In the genomic region with DNA sequence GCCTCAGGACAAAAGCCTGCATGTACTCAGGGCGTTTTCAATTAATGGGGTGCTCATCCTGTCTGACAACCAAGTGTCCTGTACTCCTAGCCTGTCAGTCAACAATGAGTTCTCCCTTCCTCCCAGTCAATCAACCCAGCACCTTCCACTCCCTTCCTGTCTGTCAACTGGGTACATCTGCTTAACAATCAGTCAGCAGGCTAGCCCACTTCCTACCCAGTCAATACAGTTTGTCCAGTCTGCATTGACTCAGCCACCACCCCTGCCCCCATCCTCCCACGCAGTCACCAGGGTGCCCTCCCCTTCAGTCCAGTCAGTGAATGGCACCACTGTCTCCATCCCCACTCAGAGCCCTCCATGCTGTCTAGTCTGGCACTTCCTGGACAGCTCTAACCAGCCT, we compare ENCODE assay signal across 23 mouse cellular contexts. TPM values are rescaled to one million over a fixed set of nuclear protein-coding genes. Genes with fewer than 3 reads are reported as not detected.
DNase-seq lines count a peak whose midpoint lies in the region; ATAC-seq and TF ChIP-seq lines count a peak whose summit lies in the region.
"Had no signal": no experiment of that assay in that cellular context is flagged by ENCODE, and none has a peak within 500 bp of the region (broad histone marks: within the 10 kb centered on the region; RNA-seq: fewer than 3 reads in every experiment).

No protein-coding gene starts in this region.

- H3K9ac ChIP-seq in hindbrain, postnatal 0 days (replicated peaks; ENCODE audit: low read length), result no peak overlapping the region
- H3K9ac ChIP-seq in midbrain, embryonic 16.5 days (ENCODE audit: low read depth, low read length), result no peak overlapping the region
- no peak overlapping the region for H3K9ac ChIP-seq in ES-Bruce4 (ENCODE audit: low read depth, poor library complexity, severe bottlenecking)
- H3K9ac ChIP-seq: forebrain, embryonic 13.5 days; heart, embryonic 15.5 days had no signal

- TF ChIP-seq CTCF in hindbrain, postnatal 0 days (IDR thresholded peaks at IDR 0.05; ENCODE audit: low read depth), result no peak
- no peak for TF ChIP-seq CTCF in ES-Bruce4 (IDR thresholded peaks at IDR 0.05; ENCODE audit: low read depth, low read length)

- no peaks in the 10 kb centered on the region for H3K36me3 ChIP-seq in hindbrain, embryonic 10.5 days
- no peaks in the 10 kb centered on the region for H3K36me3 ChIP-seq in hindbrain, postnatal 0 days (ENCODE audit: insufficient read depth, low read length)
- no peaks in the 10 kb centered on the region for H3K36me3 ChIP-seq in midbrain, embryonic 10.5 days
- H3K36me3 ChIP-seq in midbrain, embryonic 16.5 days (ENCODE audit: control insufficient read depth, insufficient read depth, low read length), result no peaks in the 10 kb centered on the region
- H3K36me3 ChIP-seq in ES-Bruce4 (ENCODE audit: control insufficient read depth, insufficient read depth, low read length, poor library complexity, severe bottlenecking), result no peaks in the 10 kb centered on the region
- H3K36me3 ChIP-seq: heart, embryonic 15.5 days; limb, embryonic 10.5 days had no signal

- 0 out of 2 replicates have a peak, but pooled peaks cover 2% of the 10 kb centered on the region for H3K9me3 ChIP-seq in hindbrain, embryonic 10.5 days
- no peaks in the 10 kb centered on the region for H3K9me3 ChIP-seq in hindbrain, postnatal 0 days (ENCODE audit: low read length)
- H3K9me3 ChIP-seq in midbrain, embryonic 10.5 days (replicated peaks), result no peaks in the 10 kb centered on the region
- H3K9me3 ChIP-seq in midbrain, embryonic 16.5 days (replicated peaks; ENCODE audit: control insufficient read depth, low read length, poor library complexity, severe bottlenecking), result no peaks in the 10 kb centered on the region
- no peaks in the 10 kb centered on the region for H3K9me3 ChIP-seq in ES-Bruce4 (replicated peaks; ENCODE audit: control insufficient read depth, insufficient read depth, low read length, poor library complexity, severe bottlenecking)
- H3K9me3 ChIP-seq: forebrain, embryonic 13.5 days; heart, embryonic 15.5 days; limb, embryonic 10.5 days had no signal

- no peak overlapping the region for H3K4me2 ChIP-seq in hindbrain, postnatal 0 days (ENCODE audit: low read depth, low read length)
- no peak overlapping the region for H3K4me2 ChIP-seq in midbrain, embryonic 16.5 days (ENCODE audit: low read length)
- H3K4me2 ChIP-seq: forebrain, embryonic 13.5 days; heart, embryonic 15.5 days had no signal

- H3K4me1 ChIP-seq in hindbrain, embryonic 10.5 days (replicated peaks), result peaks cover 40% of the 10 kb centered on the region
- no peaks in the 10 kb centered on the region for H3K4me1 ChIP-seq in hindbrain, postnatal 0 days (ENCODE audit: insufficient read depth, low read length)
- peaks cover 30% of the 10 kb centered on the region for H3K4me1 ChIP-seq in midbrain, embryonic 10.5 days
- H3K4me1 ChIP-seq in midbrain, embryonic 16.5 days (ENCODE audit: control insufficient read depth, insufficient read depth, low read length), result no peaks in the 10 kb centered on the region
- H3K4me1 ChIP-seq in ES-Bruce4 (ENCODE audit: control insufficient read depth, insufficient read depth, low read length), result peaks cover 17% of the 10 kb centered on the region
- H3K4me1 ChIP-seq: forebrain, embryonic 13.5 days had no signal

- no peak overlapping the region for H3K4me3 ChIP-seq in hindbrain, embryonic 10.5 days
- no peak overlapping the region for H3K4me3 ChIP-seq in hindbrain, postnatal 0 days (ENCODE audit: low read length)
- H3K4me3 ChIP-seq in midbrain, embryonic 10.5 days, result no peak overlapping the region
- H3K4me3 ChIP-seq in midbrain, embryonic 16.5 days (ENCODE audit: low read depth, low read length), result no peak overlapping the region
- no peak overlapping the region for H3K4me3 ChIP-seq in ES-Bruce4 (ENCODE audit: low read depth, low read length)
- H3K4me3 ChIP-seq: forebrain, embryonic 13.5 days; heart, embryonic 15.5 days; limb, embryonic 10.5 days; myocyte had no signal

- TF ChIP-seq EP300 in ES-Bruce4 (IDR thresholded peaks at IDR 0.05; ENCODE audit: insufficient read depth, low read depth, low read length), result peak; percentile 98

- 0 out of 2 replicates have a peak overlapping the region, but pooled peaks have one; percentile 19 for H3K27ac ChIP-seq in hindbrain, embryonic 10.5 days
- H3K27ac ChIP-seq in hindbrain, postnatal 0 days, result no peak overlapping the region
- H3K27ac ChIP-seq in midbrain, embryonic 10.5 days (replicated peaks), result peak overlapping the region; percentile 17; the same call in 1 of the 2 replicates
- H3K27ac ChIP-seq in midbrain, embryonic 16.5 days (ENCODE audit: low read length), result no peak overlapping the region
- peak overlapping the region; percentile 96 for H3K27ac ChIP-seq in ES-Bruce4 (ENCODE audit: insufficient read depth, low read length)
- H3K27ac ChIP-seq: forebrain, embryonic 13.5 days; heart, embryonic 15.5 days; limb, embryonic 10.5 days; macrophage had no signal

- TF ChIP-seq POLR2A in ES-Bruce4 (IDR thresholded peaks at IDR 0.05; ENCODE audit: insufficient read depth, low read length), result no peak

- no peak for DNase-seq in hindbrain, embryonic 10.5 days (ENCODE audit: low spot score)
- no peak for DNase-seq in hindbrain, postnatal 0 days (ENCODE audit: low spot score)
- no peak for DNase-seq in midbrain, embryonic 10.5 days (ENCODE audit: low spot score)
- DNase-seq: adrenal gland, postnatal 25 days; cerebellum, adult 9-10 months; kidney, adult 9 months; kidney, postnatal 14 days; midbrain, embryonic 14.5 days; right cerebral cortex, adult 18-20 months; right cerebral cortex, postnatal 4 days; thymus, adult 18-20 months; thymus, postnatal 4 days had no signal

- peaks cover 11% of the 10 kb centered on the region; the same call in 1 of the 2 replicates for H3K27me3 ChIP-seq in hindbrain, embryonic 10.5 days (ENCODE audit: insufficient read depth, poor library complexity, severe bottlenecking)
- no peaks in the 10 kb centered on the region for H3K27me3 ChIP-seq in hindbrain, postnatal 0 days (ENCODE audit: insufficient read depth, low read length)
- H3K27me3 ChIP-seq in midbrain, embryonic 10.5 days (ENCODE audit: low read depth, poor library complexity, severe bottlenecking), result no peaks in the 10 kb centered on the region
- H3K27me3 ChIP-seq in midbrain, embryonic 16.5 days (ENCODE audit: control insufficient read depth, insufficient read depth, low read depth, low read length), result no peaks in the 10 kb centered on the region
- no peaks in the 10 kb centered on the region for H3K27me3 ChIP-seq in ES-Bruce4 (ENCODE audit: control insufficient read depth, insufficient read depth, low read length, poor library complexity, severe bottlenecking)
- H3K27me3 ChIP-seq: forebrain, embryonic 13.5 days; heart, embryonic 15.5 days had no signal

- 61% methylated on average over 2 of the region's 2 CpGs for WGBS in hindbrain, embryonic 10.5 days
- WGBS in hindbrain, postnatal 0 days, result 68% methylated on average over 2 of the region's 2 CpGs
- WGBS in midbrain, embryonic 10.5 days, result 70% methylated on average over 2 of the region's 2 CpGs
- 72% methylated on average over 2 of the region's 2 CpGs for WGBS in midbrain, embryonic 16.5 days

- ATAC-seq in hindbrain, postnatal 0 days, result no peak
- no peak for ATAC-seq in midbrain, embryonic 16.5 days
- ATAC-seq in erythroid progenitor cell, adult 5-6 weeks (replicated peaks; ENCODE audit: low FRiP score, poor library complexity, severe bottlenecking), result peak; percentile 36; the same call in 1 of the 2 replicates
- no peak for ATAC-seq in granulocyte monocyte progenitor cell, adult 5-6 weeks (replicated peaks; ENCODE audit: poor library complexity, severe bottlenecking)
- ATAC-seq: forebrain, embryonic 13.5 days; hindbrain, embryonic 16.5 days; intestine, embryonic 16.5 days had no signal

RNA-seq across cellular contexts. Expression of a gene that starts 32.9 kb away (rescaled TPM):
- polyA plus RNA-seq in hindbrain, embryonic 10.5 days (2016; fragmentation: Nextera tagmentation; extraction: Ambion mirVana), result 147 and 167 TPM in 2 replicates
- 47.5 and 57.7 TPM in 2 replicates for total RNA-seq in hindbrain, postnatal 0 days (2014; rRNA removed)
- polyA plus RNA-seq in hindbrain, postnatal 0 days (2015; fragmentation: Nextera tagmentation; extraction: Ambion mirVana), result 18.2 and 20.0 TPM in 2 replicates
- polyA plus RNA-seq in midbrain, embryonic 10.5 days (2016; fragmentation: Nextera tagmentation; extraction: Ambion mirVana), result 146 and 155 TPM in 2 replicates
- 20.4 and 25.3 TPM in 2 replicates for polyA plus RNA-seq in midbrain, embryonic 16.5 days (2015; fragmentation: Nextera tagmentation; extraction: Ambion mirVana)
- polyA plus RNA-seq in ES-Bruce4 (2011; ENCODE audit: insufficient read depth, insufficient read length, low read depth, missing spikeins), result 273 and 285 TPM in 2 replicates
- not detected in 2 replicates for total RNA-seq in erythroid progenitor cell, adult 5-6 weeks (2015; ENCODE audit: low replicate concordance)
- total RNA-seq in erythroid progenitor cell, adult 5-6 weeks (2017; ENCODE audit: low replicate concordance), result 0.26 TPM in 1 of 2 replicates, not detected in the other
- not detected in 2 replicates for total RNA-seq in granulocyte monocyte progenitor cell, adult 5-6 weeks (2014; fragmentation: Nextera tagmentation)
- 0.05 TPM in 1 of 2 replicates, not detected in the other for total RNA-seq in granulocyte monocyte progenitor cell, adult 5-6 weeks (2017)

RNA-seq across cellular contexts. Expression of a gene that starts 59.8 kb away (rescaled TPM):
- polyA plus RNA-seq in hindbrain, embryonic 10.5 days (2016; fragmentation: Nextera tagmentation; extraction: Ambion mirVana), result 77.0 and 86.6 TPM in 2 replicates
- 48.2 and 52.4 TPM in 2 replicates for total RNA-seq in hindbrain, postnatal 0 days (2014; rRNA removed)
- polyA plus RNA-seq in hindbrain, postnatal 0 days (2015; fragmentation: Nextera tagmentation; extraction: Ambion mirVana), result 47.0 and 47.7 TPM in 2 replicates
- polyA plus RNA-seq in midbrain, embryonic 10.5 days (2016; fragmentation: Nextera tagmentation; extraction: Ambion mirVana), result 80.2 and 82.2 TPM in 2 replicates
- polyA plus RNA-seq in midbrain, embryonic 16.5 days (2015; fragmentation: Nextera tagmentation; extraction: Ambion mirVana), result 51.5 and 52.5 TPM in 2 replicates
- polyA plus RNA-seq in ES-Bruce4 (2011; ENCODE audit: insufficient read depth, insufficient read length, low read depth, missing spikeins), result 30.5 and 33.7 TPM in 2 replicates
- 5.9 and 16.2 TPM in 2 replicates for total RNA-seq in erythroid progenitor cell, adult 5-6 weeks (2015; ENCODE audit: low replicate concordance)
- total RNA-seq in erythroid progenitor cell, adult 5-6 weeks (2017; ENCODE audit: low replicate concordance), result 9.7 and 10.7 TPM in 2 replicates
- 15.4 and 30.7 TPM in 2 replicates for total RNA-seq in granulocyte monocyte progenitor cell, adult 5-6 weeks (2014; fragmentation: Nextera tagmentation)
- 8.7 and 13.1 TPM in 2 replicates for total RNA-seq in granulocyte monocyte progenitor cell, adult 5-6 weeks (2017)

Comparison
In these comparisons a context has a peak if more than half of its experiments do, and no peak if none do; other contexts are left out.
1. H3K27ac ChIP-seq: peak in hindbrain, embryonic 10.5 days (single experiment), midbrain, embryonic 10.5 days (single experiment) and ES-Bruce4 (single experiment); none in hindbrain, postnatal 0 days (single experiment) and midbrain, embryonic 16.5 days (single experiment).